ENCODE assay signal across 11 mouse cellular contexts in genomic region chr15:77882297-77882696, GRCm38 (mm10). TPM values are rescaled to one million over a fixed set of nuclear protein-coding genes. Genes with fewer than 3 reads are reported as not detected.
DNase-seq lines count a peak whose midpoint lies in the region; ATAC-seq and TF ChIP-seq lines count a peak whose summit lies in the region.
"Had no signal": no experiment of that assay in that cellular context is flagged by ENCODE, and none has a peak within 500 bp of the region (broad histone marks: within the 10 kb centered on the region; RNA-seq: fewer than 3 reads in every experiment).

No protein-coding gene starts in this region.

- H3K4me1 ChIP-seq in heart, embryonic 16.5 days (ENCODE audit: control insufficient read depth, insufficient read depth, low read length): peaks cover 17% of the 10 kb centered on the region
- 0 out of 2 replicates have a peak, but pooled peaks cover 5% of the 10 kb centered on the region for H3K4me1 ChIP-seq in neural tube, embryonic 13.5 days (replicated peaks)
- H3K4me1 ChIP-seq in limb, embryonic 10.5 days: peaks cover 32% of the 10 kb centered on the region
- peaks cover 8% of the 10 kb centered on the region for H3K4me1 ChIP-seq in stomach, postnatal 0 days (replicated peaks; ENCODE audit: control insufficient read depth, insufficient read depth)

- TF ChIP-seq EP300 in stomach, postnatal 0 days (optimal IDR thresholded peaks at IDR 0.05): no peak

- no peak overlapping the region for H3K4me2 ChIP-seq in heart, embryonic 16.5 days (ENCODE audit: low read depth, low read length)
- no peak overlapping the region for H3K4me2 ChIP-seq in neural tube, embryonic 13.5 days
- H3K4me2 ChIP-seq in stomach, postnatal 0 days (replicated peaks; ENCODE audit: low read depth): no peak overlapping the region
- H3K4me2 ChIP-seq: forebrain, embryonic 12.5 days had no signal

- DNase-seq in heart, adult 18-20 months: no peak
- DNase-seq in neural tube, embryonic 10.5 days (ENCODE audit: extremely low spot score, low spot score): no peak
- no peak for DNase-seq in limb, embryonic 10.5 days (ENCODE audit: low spot score)
- DNase-seq in stomach, postnatal 0 days (ENCODE audit: low spot score): no peak
- no peak for DNase-seq in gastrocnemius, adult 18-20 months (ENCODE audit: low spot score)
- DNase-seq: cerebellum, adult 9-11 months; layer of hippocampus, adult 9-11 months had no signal

- no peaks in the 10 kb centered on the region for H3K27me3 ChIP-seq in heart, embryonic 16.5 days (ENCODE audit: control insufficient read depth, insufficient read depth, low read length)
- no peaks in the 10 kb centered on the region for H3K27me3 ChIP-seq in neural tube, embryonic 13.5 days
- H3K27me3 ChIP-seq in limb, embryonic 10.5 days (ENCODE audit: low read depth, poor library complexity, severe bottlenecking): no peaks in the 10 kb centered on the region
- no peaks in the 10 kb centered on the region for H3K27me3 ChIP-seq in stomach, postnatal 0 days (ENCODE audit: control insufficient read depth, insufficient read depth, low read length)
- H3K27me3 ChIP-seq: forebrain, embryonic 12.5 days had no signal

- peak overlapping the region; percentile 33; the same call in 1 of the 2 replicates for H3K27ac ChIP-seq in heart, embryonic 16.5 days (ENCODE audit: low read length)
- peak overlapping the region; percentile 29; the same call in 1 of the 2 replicates for H3K27ac ChIP-seq in neural tube, embryonic 13.5 days (replicated peaks)
- peak overlapping the region; percentile 90 for H3K27ac ChIP-seq in limb, embryonic 10.5 days
- peak overlapping the region; percentile 85 for H3K27ac ChIP-seq in stomach, postnatal 0 days (replicated peaks)
- H3K27ac ChIP-seq: forebrain, embryonic 12.5 days had no signal

- TF ChIP-seq CTCF in stomach, postnatal 0 days (IDR thresholded peaks at IDR 0.05; ENCODE audit: low read depth): no peak

- H3K4me3 ChIP-seq in heart, embryonic 16.5 days (ENCODE audit: low read length): no peak overlapping the region
- H3K4me3 ChIP-seq in neural tube, embryonic 13.5 days: no peak overlapping the region
- peak overlapping the region; percentile 34 for H3K4me3 ChIP-seq in limb, embryonic 10.5 days
- H3K4me3 ChIP-seq in stomach, postnatal 0 days (ENCODE audit: low read depth, low read length): no peak overlapping the region
- H3K4me3 ChIP-seq: forebrain, embryonic 12.5 days had no signal

- ATAC-seq in heart, embryonic 16.5 days (replicated peaks; ENCODE audit: extremely low read depth, insufficient read depth, low FRiP score): no peak
- no peak for ATAC-seq in neural tube, embryonic 13.5 days (ENCODE audit: low read depth)
- ATAC-seq in stomach, postnatal 0 days (ENCODE audit: low FRiP score, low TSS enrichment): no peak
- no peak for ATAC-seq in inflammation-experienced regulatory T-cells, adult 6 months

- H3K9me3 ChIP-seq in heart, embryonic 16.5 days (replicated peaks; ENCODE audit: control insufficient read depth, low read length): no peaks in the 10 kb centered on the region
- H3K9me3 ChIP-seq in neural tube, embryonic 13.5 days: no peaks in the 10 kb centered on the region
- H3K9me3 ChIP-seq in limb, embryonic 10.5 days (replicated peaks): no peaks in the 10 kb centered on the region
- no peaks in the 10 kb centered on the region for H3K9me3 ChIP-seq in stomach, postnatal 0 days (ENCODE audit: control insufficient read depth, low read length)
- H3K9me3 ChIP-seq: forebrain, embryonic 12.5 days had no signal

- H3K9ac ChIP-seq in heart, embryonic 16.5 days (ENCODE audit: low read length): no peak overlapping the region; the same call in 1 of the 2 replicates
- H3K9ac ChIP-seq in neural tube, embryonic 13.5 days: no peak overlapping the region
- 0 out of 2 replicates have a peak overlapping the region, but pooled peaks have one; percentile 13 for H3K9ac ChIP-seq in stomach, postnatal 0 days (ENCODE audit: low read length)
- H3K9ac ChIP-seq: forebrain, embryonic 12.5 days had no signal

- 56% methylated on average over 6 of the region's 6 CpGs for WGBS in heart, embryonic 16.5 days
- WGBS in neural tube, embryonic 13.5 days: 76% methylated on average over 6 of the region's 6 CpGs
- WGBS in limb, embryonic 10.5 days: 47% methylated on average over 6 of the region's 6 CpGs
- WGBS in stomach, postnatal 0 days: 50% methylated on average over 6 of the region's 6 CpGs

- no peaks in the 10 kb centered on the region for H3K36me3 ChIP-seq in heart, embryonic 16.5 days (ENCODE audit: control insufficient read depth, insufficient read depth)
- no peaks in the 10 kb centered on the region for H3K36me3 ChIP-seq in neural tube, embryonic 13.5 days
- H3K36me3 ChIP-seq in limb, embryonic 10.5 days: no peaks in the 10 kb centered on the region
- no peaks in the 10 kb centered on the region for H3K36me3 ChIP-seq in stomach, postnatal 0 days (ENCODE audit: control insufficient read depth, insufficient read depth, low read length)
- H3K36me3 ChIP-seq: forebrain, embryonic 12.5 days had no signal

RNA-seq across cellular contexts. Expression of gene Myh9, which starts 40.3 kb away (rescaled TPM):
- polyA plus RNA-seq in heart, embryonic 16.5 days (2015; fragmentation: Nextera tagmentation; extraction: Ambion mirVana): 22.8 and 29.7 TPM in 2 replicates
- total RNA-seq in heart, adult 18-20 months (2021): 100 to 1,000 TPM; 117 to 119 TPM
- 12.4 and 15.5 TPM in 2 replicates for polyA plus RNA-seq in neural tube, embryonic 13.5 days (2015; fragmentation: Nextera tagmentation; extraction: Ambion mirVana)
- polyA plus RNA-seq in limb, embryonic 10.5 days (2016; fragmentation: Nextera tagmentation; extraction: Ambion mirVana): 30.6 and 39.2 TPM in 2 replicates
- 27.9 and 32.9 TPM in 2 replicates for polyA plus RNA-seq in stomach, postnatal 0 days (2015; fragmentation: Nextera tagmentation; extraction: Ambion mirVana)
- 100 to 1,000 TPM; 218 to 293 (median 259) TPM for polyA plus RNA-seq in inflammation-experienced regulatory T-cells, adult 6 months (2017; shearing (Covaris generic))
- 10 to 100 TPM; 42.8 to 63.0 TPM for total RNA-seq in gastrocnemius, adult 18-20 months (2021)

RNA-seq across cellular contexts. Expression of gene Txn2, which starts 46.5 kb away (rescaled TPM):
- 321 and 325 TPM in 2 replicates for polyA plus RNA-seq in heart, embryonic 16.5 days (2015; fragmentation: Nextera tagmentation; extraction: Ambion mirVana)
- total RNA-seq in heart, adult 18-20 months (2021): 100 to 1,000 TPM; 291 to 304 TPM
- polyA plus RNA-seq in neural tube, embryonic 13.5 days (2015; fragmentation: Nextera tagmentation; extraction: Ambion mirVana): 206 and 209 TPM in 2 replicates
- 287 and 339 TPM in 2 replicates for polyA plus RNA-seq in limb, embryonic 10.5 days (2016; fragmentation: Nextera tagmentation; extraction: Ambion mirVana)
- 172 and 176 TPM in 2 replicates for polyA plus RNA-seq in stomach, postnatal 0 days (2015; fragmentation: Nextera tagmentation; extraction: Ambion mirVana)
- 100 to 1,000 TPM; 178 to 243 (median 221) TPM for polyA plus RNA-seq in inflammation-experienced regulatory T-cells, adult 6 months (2017; shearing (Covaris generic))
- total RNA-seq in gastrocnemius, adult 18-20 months (2021): 100 to 1,000 TPM; 215 to 223 TPM

Comparison
In these comparisons a context has a peak if more than half of its experiments do, and no peak if none do; other contexts are left out.
1. H3K27ac ChIP-seq: peak in every context shown above with its lines; median percentile 90 in limb, embryonic 10.5 days; 85 in stomach, postnatal 0 days; 33 in heart, embryonic 16.5 days; 29 in neural tube, embryonic 13.5 days.